Mouse (Mus musculus): ENCODE data around the gene Fam81b. TPM values are rescaled to one million over a fixed set of nuclear protein-coding genes. Genes with fewer than 3 reads are reported as not detected.
"Not testable (repeated sequence)": the region's sequence is repeated elsewhere in the genome, so short reads cannot be mapped to it uniquely, and the experiment has no call there.

Gene Fam81b
- polyA plus RNA-seq (2015; fragmentation: Nextera tagmentation; extraction: Ambion mirVana): not detected in 2 replicates

DNA sequence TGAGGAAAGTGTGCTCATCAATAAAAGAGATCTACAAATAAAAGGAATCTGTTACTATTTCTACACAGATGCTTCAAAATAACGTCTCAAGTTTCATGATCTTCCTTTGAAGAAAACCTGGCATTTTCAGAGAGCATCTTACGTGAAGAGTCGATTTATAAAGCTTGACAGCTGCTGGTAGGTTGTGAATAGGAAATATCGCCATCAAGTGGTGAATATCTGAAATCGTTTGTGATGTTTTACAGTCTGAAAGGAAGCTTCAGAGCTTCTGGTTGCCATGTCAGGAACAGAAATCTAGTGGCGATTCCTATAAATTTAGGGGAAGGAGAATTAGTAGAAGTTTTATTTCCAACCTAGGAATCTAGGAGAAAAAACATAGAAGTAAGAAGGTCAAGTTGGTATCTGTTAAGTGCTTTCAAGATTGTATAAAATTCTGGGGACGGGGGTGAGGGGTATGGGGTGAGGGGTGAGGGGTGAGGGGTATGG lies at the start of gene Fam81b:
Gene Fam81b (minus strand): TSS at position 436 of the 486 bp plus-strand sequence.
- Histone ChIP-seq H3K9me3 (ENCODE audit: low read length) (no peaks in the 10 kb centered on the region), H3K36me3 (ENCODE audit: insufficient read depth, low read length) (no peaks in the 10 kb centered on the region), H3K4me1 (ENCODE audit: insufficient read depth, low read length) (no peaks in the 10 kb centered on the region), H3K27ac (ENCODE audit: low read length) (no peak within 1 kb of the TSS), H3K4me2 (replicated peaks; ENCODE audit: low read depth, low read length) (no peak within 1 kb of the TSS), H3K9ac (replicated peaks; ENCODE audit: low read length) (no peak within 1 kb of the TSS), H3K4me3 (ENCODE audit: low read length) (no peak within 1 kb of the TSS), H3K27me3 (ENCODE audit: insufficient read depth, low read length) (no peaks in the 10 kb centered on the region)
- no peak for ATAC-seq (ENCODE audit: low FRiP score, low TSS enrichment)
- 42% methylated on average over 7 of the region's 7 CpGs for WGBS

DNA sequence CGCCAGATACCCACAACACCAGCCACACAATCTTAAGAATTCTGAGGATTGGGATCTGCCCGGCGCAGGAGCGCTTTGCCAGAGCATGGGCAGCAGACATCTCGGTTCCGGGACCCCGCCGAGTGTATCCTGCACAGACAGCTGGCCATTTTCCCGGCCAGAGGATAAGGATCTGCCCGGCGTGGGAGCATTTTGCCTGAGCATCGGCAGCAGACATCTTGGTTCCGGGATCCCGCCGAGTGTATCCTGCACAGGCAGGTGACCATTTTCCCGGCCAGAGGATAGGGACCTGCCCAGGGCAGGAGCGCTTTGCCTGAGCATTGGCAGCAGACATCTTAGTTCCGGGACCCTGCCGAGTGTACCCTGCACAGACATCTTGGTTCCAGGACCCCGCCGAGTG lies 41.1 kb upstream of the Fam81b start:
- not testable (repeated sequence) for H3K9me3 ChIP-seq (ENCODE audit: low read length); H3K36me3 ChIP-seq (ENCODE audit: insufficient read depth, low read length); H3K27ac ChIP-seq (ENCODE audit: low read length); ATAC-seq (ENCODE audit: low FRiP score, low TSS enrichment); H3K4me1 ChIP-seq (ENCODE audit: insufficient read depth, low read length); H3K4me3 ChIP-seq (ENCODE audit: low read length); H3K9ac ChIP-seq (replicated peaks; ENCODE audit: low read length); H3K4me2 ChIP-seq (replicated peaks; ENCODE audit: low read depth, low read length); H3K27me3 ChIP-seq (ENCODE audit: insufficient read depth, low read length)
- 71% methylated on average over 19 of the region's 21 CpGs for WGBS

DNA sequence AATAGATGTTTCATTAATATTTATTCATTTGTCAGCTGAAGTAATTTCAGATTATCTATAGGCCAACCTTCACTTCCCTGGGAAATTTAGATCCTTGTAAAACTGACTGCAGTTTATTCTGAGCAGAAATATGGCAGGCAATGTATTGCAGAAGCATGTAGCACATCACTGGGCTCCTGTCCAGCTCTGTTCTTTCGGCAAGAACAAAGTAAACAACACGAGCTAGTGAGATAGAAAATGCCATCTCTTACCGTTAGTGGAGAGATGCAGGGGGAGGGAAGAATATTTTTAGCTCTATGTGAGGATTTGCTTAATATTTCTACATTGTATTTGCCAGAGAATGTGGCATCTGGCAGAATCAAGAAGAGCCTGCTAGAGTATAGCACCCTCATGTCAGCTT lies 13.8 kb upstream of the Fam81b start:
- H3K9me3 ChIP-seq (ENCODE audit: low read length): no peaks in the 10 kb centered on the region
- ATAC-seq (ENCODE audit: low FRiP score, low TSS enrichment): no peak
- WGBS: 43% methylated on average over 3 of the region's 3 CpGs

DNA sequence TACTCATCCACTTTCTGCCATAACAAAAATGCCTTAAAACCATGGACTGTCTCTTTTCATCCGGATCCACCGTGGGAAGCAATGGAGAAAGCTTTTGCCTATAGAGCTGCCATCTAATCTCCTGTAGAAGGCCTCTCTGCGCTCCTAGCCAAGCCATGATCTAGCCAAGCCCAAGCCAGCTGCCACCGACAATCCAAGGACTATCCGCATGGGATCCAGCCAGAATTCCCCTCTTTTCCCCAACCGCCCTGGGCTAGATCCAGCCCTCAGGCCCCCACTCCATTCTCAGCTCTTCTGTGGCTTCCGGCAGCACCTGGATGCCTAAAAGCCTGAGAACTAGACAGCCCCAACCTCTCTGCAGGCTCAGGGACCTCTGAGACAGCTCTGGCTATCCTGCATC lies 6.7 kb upstream of the Fam81b start:
- Histone ChIP-seq H3K36me3 (ENCODE audit: insufficient read depth, low read length) (no peaks in the 10 kb centered on the region), H3K4me2 (replicated peaks; ENCODE audit: low read depth, low read length) (no peak overlapping the region), H3K4me3 (ENCODE audit: low read length) (no peak overlapping the region), H3K27me3 (ENCODE audit: insufficient read depth, low read length) (no peaks in the 10 kb centered on the region), H3K4me1 (ENCODE audit: insufficient read depth, low read length) (no peaks in the 10 kb centered on the region), H3K9ac (replicated peaks; ENCODE audit: low read length) (no peak overlapping the region), H3K27ac (ENCODE audit: low read length) (no peak overlapping the region), H3K9me3 (ENCODE audit: low read length) (no peaks in the 10 kb centered on the region)
- ATAC-seq (ENCODE audit: low FRiP score, low TSS enrichment): no peak
- WGBS: 91% methylated on average over 7 of the region's 7 CpGs

More for the DNA sequence above, 13.8 kb upstream of the Fam81b start:
- H3K4me2 ChIP-seq (replicated peaks; ENCODE audit: low read depth, low read length): no peak overlapping the region
- H3K27ac ChIP-seq (ENCODE audit: low read length): no peak overlapping the region
- H3K4me1 ChIP-seq (ENCODE audit: insufficient read depth, low read length): no peaks in the 10 kb centered on the region
- H3K27me3 ChIP-seq (ENCODE audit: insufficient read depth, low read length): no peaks in the 10 kb centered on the region
- H3K36me3 ChIP-seq (ENCODE audit: insufficient read depth, low read length): no peaks in the 10 kb centered on the region
- no peak overlapping the region for H3K9ac ChIP-seq (replicated peaks; ENCODE audit: low read length)
- H3K4me3 ChIP-seq (ENCODE audit: low read length): no peak overlapping the region

DNA sequence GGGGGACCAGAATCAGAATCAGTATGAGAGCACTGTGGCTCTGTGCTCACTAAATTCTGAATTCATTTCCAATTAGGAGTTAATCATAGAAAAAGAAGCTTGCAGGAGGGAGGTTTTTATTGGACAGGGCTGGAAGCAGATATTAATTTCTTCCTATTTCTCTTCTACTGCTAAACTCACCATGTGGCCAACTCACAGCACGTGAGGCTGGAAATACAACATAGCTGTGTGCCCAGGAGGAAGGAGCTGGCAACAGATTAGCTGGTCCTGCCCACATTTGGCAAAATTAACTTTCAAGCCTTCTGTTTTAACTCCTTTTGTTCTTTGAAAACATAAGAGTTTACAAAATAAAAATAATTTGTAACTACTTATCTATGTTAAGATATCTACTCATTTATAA lies 3.9 kb upstream of the Fam81b start:
- Histone ChIP-seq H3K9ac (replicated peaks; ENCODE audit: low read length) (no peak overlapping the region), H3K9me3 (ENCODE audit: low read length) (no peaks in the 10 kb centered on the region), H3K27ac (ENCODE audit: low read length) (no peak overlapping the region), H3K4me1 (ENCODE audit: insufficient read depth, low read length) (no peaks in the 10 kb centered on the region), H3K27me3 (ENCODE audit: insufficient read depth, low read length) (no peaks in the 10 kb centered on the region), H3K4me2 (replicated peaks; ENCODE audit: low read depth, low read length) (no peak overlapping the region), H3K4me3 (ENCODE audit: low read length) (no peak overlapping the region), H3K36me3 (ENCODE audit: insufficient read depth, low read length) (no peaks in the 10 kb centered on the region)
- ATAC-seq (ENCODE audit: low FRiP score, low TSS enrichment): no peak
- WGBS: 50% methylated on average over 1 of the region's 1 CpGs

DNA sequence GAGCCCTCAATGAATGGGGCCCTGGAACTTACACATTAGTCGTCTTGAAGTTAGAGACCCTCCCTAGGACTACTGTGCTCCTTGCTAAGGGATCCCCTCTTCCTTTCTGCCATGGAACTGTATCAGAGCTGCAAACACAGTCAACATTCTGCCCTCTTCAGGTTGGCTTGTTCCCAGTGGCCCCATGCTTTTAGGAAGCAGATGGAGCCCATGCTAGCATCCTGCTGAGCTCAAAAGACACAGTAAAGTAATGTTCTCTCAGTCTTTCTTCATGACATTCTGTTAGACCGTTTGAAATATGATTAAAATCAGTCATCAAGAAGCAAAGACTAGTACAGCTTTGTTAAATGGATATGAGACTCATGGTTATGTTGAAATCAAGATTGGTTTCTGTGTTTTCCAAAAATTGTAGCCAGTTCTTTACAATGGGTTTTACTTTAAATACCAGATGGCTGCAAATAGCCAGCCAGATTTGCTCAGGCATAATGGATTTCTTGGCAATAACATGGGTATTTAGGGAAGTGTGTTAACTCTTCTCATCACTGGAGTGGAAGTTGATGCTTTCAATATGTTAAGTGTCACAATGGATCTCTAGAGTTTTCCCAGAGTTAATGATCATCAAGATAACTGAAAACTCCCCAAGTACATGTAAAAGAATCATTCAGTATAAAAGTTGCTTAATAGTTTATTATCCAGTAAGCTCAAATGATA lies 938 bp upstream of the Fam81b start:
- no peak overlapping the region for H3K4me2 ChIP-seq (replicated peaks; ENCODE audit: low read depth, low read length)
- H3K9me3 ChIP-seq (ENCODE audit: low read length): no peaks in the 10 kb centered on the region
- no peak overlapping the region for H3K27ac ChIP-seq (ENCODE audit: low read length)
- ATAC-seq (ENCODE audit: low FRiP score, low TSS enrichment): no peak
- 59% methylated on average over 2 of the region's 2 CpGs for WGBS
- no peaks in the 10 kb centered on the region for H3K27me3 ChIP-seq (ENCODE audit: insufficient read depth, low read length)
- no peak overlapping the region for H3K4me3 ChIP-seq (ENCODE audit: low read length)
- no peaks in the 10 kb centered on the region for H3K36me3 ChIP-seq (ENCODE audit: insufficient read depth, low read length)
- no peak overlapping the region for H3K9ac ChIP-seq (replicated peaks; ENCODE audit: low read length)
- H3K4me1 ChIP-seq (ENCODE audit: insufficient read depth, low read length): no peaks in the 10 kb centered on the region

DNA sequence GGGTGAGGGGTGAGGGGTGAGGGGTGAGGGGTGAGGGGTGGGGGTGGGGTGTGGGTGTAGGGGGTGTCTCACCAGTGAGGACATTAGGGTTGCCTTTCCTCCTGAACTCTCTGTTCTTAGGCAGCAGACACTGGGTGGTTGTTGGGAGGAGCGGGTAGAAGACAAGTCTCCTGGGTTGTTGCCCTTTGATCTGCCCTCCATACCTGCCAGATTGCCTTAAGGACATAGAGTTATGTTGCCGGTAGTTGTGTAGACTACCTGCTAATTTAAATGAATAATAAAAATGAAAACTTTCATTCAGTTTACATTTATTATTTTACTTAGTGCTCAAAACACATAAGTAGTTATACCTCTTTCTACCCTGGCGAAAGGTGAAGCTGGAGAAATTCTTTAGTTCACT lies 369 bp upstream of the Fam81b start:
- WGBS: 83% methylated on average over 3 of the region's 3 CpGs
- no peaks in the 10 kb centered on the region for H3K9me3 ChIP-seq (ENCODE audit: low read length)
- no peak overlapping the region for H3K27ac ChIP-seq (ENCODE audit: low read length)
- H3K27me3 ChIP-seq (ENCODE audit: insufficient read depth, low read length): no peaks in the 10 kb centered on the region
- no peak overlapping the region for H3K4me3 ChIP-seq (ENCODE audit: low read length)
- H3K4me2 ChIP-seq (replicated peaks; ENCODE audit: low read depth, low read length): no peak overlapping the region
- no peak overlapping the region for H3K9ac ChIP-seq (replicated peaks; ENCODE audit: low read length)
- no peak for ATAC-seq (ENCODE audit: low FRiP score, low TSS enrichment)
- no peaks in the 10 kb centered on the region for H3K4me1 ChIP-seq (ENCODE audit: insufficient read depth, low read length)
- no peaks in the 10 kb centered on the region for H3K36me3 ChIP-seq (ENCODE audit: insufficient read depth, low read length)

DNA sequence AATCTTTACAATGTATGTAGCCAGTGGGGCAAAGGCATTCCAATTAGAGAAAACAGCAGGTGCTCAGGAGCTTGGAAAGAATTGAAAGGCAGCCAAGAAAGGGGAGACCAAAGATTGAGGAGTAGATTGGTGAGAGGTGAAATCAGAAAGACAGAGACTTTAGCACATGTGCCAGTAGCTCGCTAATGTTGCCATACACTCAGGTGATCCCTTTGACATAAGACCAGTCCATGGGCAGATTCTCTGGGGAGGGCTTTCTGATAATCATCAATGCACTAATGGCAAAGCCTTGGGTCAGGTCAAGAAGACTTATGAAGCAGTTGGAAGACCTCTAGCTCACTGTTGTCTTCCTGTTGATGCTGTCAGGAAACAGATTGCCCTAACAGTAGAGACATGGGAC lies 671 bp downstream of the Fam81b start:
- H3K36me3 ChIP-seq (ENCODE audit: insufficient read depth, low read length): no peaks in the 10 kb centered on the region
- H3K9me3 ChIP-seq (ENCODE audit: low read length): no peaks in the 10 kb centered on the region
- H3K27me3 ChIP-seq (ENCODE audit: insufficient read depth, low read length): no peaks in the 10 kb centered on the region
- WGBS: 86% methylated on average over 1 of the region's 1 CpGs
- H3K9ac ChIP-seq (replicated peaks; ENCODE audit: low read length): no peak overlapping the region
- no peak overlapping the region for H3K4me2 ChIP-seq (replicated peaks; ENCODE audit: low read depth, low read length)
- H3K4me1 ChIP-seq (ENCODE audit: insufficient read depth, low read length): no peaks in the 10 kb centered on the region
- no peak for ATAC-seq (ENCODE audit: low FRiP score, low TSS enrichment)
- H3K27ac ChIP-seq (ENCODE audit: low read length): no peak overlapping the region
- no peak overlapping the region for H3K4me3 ChIP-seq (ENCODE audit: low read length)

DNA sequence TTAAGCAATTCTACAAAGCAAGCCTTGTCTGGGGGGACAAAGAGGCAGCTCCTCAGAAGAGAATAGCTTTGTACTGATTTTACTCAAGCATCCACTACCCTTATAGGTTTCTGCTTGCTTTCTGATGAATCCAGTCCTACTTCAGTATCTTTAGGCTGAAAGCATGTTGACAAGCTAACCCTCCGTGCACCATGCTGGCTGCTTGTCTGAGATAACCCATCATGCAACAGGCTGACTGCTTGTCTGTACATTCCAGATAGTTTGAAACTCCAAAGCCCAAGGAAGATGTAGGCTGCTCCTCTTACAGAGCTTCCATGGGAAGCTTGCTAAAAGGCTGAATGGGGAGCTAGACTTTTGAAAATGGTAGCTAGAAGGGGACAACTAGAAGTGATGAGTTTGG lies 1.7 kb downstream of the Fam81b start:
- no peak overlapping the region for H3K9ac ChIP-seq (replicated peaks; ENCODE audit: low read length)
- H3K27ac ChIP-seq (ENCODE audit: low read length): no peak overlapping the region
- no peaks in the 10 kb centered on the region for H3K9me3 ChIP-seq (ENCODE audit: low read length)
- H3K4me2 ChIP-seq (replicated peaks; ENCODE audit: low read depth, low read length): no peak overlapping the region
- H3K4me3 ChIP-seq (ENCODE audit: low read length): no peak overlapping the region
- no peaks in the 10 kb centered on the region for H3K4me1 ChIP-seq (ENCODE audit: insufficient read depth, low read length)
- H3K36me3 ChIP-seq (ENCODE audit: insufficient read depth, low read length): no peaks in the 10 kb centered on the region
- no peak for ATAC-seq (ENCODE audit: low FRiP score, low TSS enrichment)
- H3K27me3 ChIP-seq (ENCODE audit: insufficient read depth, low read length): no peaks in the 10 kb centered on the region
- WGBS: 74% methylated on average over 1 of the region's 1 CpGs

DNA sequence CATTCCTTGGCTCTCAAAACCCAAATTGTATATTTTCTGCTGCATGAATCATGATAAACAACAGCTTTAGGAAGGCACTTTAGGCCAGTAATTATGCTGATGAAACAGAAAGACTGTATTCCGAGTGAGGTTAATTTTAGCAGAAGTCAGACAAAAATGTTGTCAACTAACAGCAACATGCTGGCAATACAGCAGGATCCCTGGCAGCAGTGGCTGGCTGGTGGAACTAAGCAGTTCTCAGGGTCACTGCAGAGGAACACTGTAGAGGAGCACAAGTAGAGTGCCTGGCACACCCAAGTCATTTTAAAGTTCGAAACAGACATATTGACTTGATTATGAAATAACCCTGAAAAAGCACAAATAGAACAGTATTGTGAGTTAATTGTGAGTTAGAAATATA lies 2.8 kb downstream of the Fam81b start:
- WGBS: 83% methylated on average over 2 of the region's 2 CpGs
- no peaks in the 10 kb centered on the region for H3K27me3 ChIP-seq (ENCODE audit: insufficient read depth, low read length)
- no peak overlapping the region for H3K27ac ChIP-seq (ENCODE audit: low read length)
- H3K9ac ChIP-seq (replicated peaks; ENCODE audit: low read length): no peak overlapping the region
- H3K36me3 ChIP-seq (ENCODE audit: insufficient read depth, low read length): no peaks in the 10 kb centered on the region
- no peak for ATAC-seq (ENCODE audit: low FRiP score, low TSS enrichment)
- no peaks in the 10 kb centered on the region for H3K4me1 ChIP-seq (ENCODE audit: insufficient read depth, low read length)
- H3K4me2 ChIP-seq (replicated peaks; ENCODE audit: low read depth, low read length): no peak overlapping the region
- H3K9me3 ChIP-seq (ENCODE audit: low read length): no peaks in the 10 kb centered on the region
- no peak overlapping the region for H3K4me3 ChIP-seq (ENCODE audit: low read length)

Measured in kidney, embryonic 16.5 days (tissue).